Mouse (Mus musculus) G1E (cell line): ENCODE data around the gene Tnfsf10.

ENCODE experiments used
- CTCF ChIP-seq: IDR thresholded peaks from 2 replicates; pipeline ENCODE4 v1.5.1; 2012; ENCODE audit warnings: low read depth, low read length, inconsistent platforms, mixed read lengths
- GATA2 ChIP-seq: IDR thresholded peaks from 2 replicates; pipeline ENCODE4 v1.6.1; 2012; ENCODE audit warnings: low read depth, low read length, inconsistent platforms, borderline replicate concordance
- POLR2AphosphoS5 ChIP-seq: IDR thresholded peaks from 2 replicates; pipeline ENCODE4 v1.6.1; 2012; ENCODE audit warnings: low read depth, low read length, inconsistent platforms; ENCODE audit not compliant: insufficient replicate concordance
- TAL1 ChIP-seq: conservative IDR thresholded peaks from 2 replicates; pipeline ENCODE4 v1.6.1; 2012; ENCODE audit warnings: low read depth, low read length, inconsistent platforms, mixed read lengths

DNA sequence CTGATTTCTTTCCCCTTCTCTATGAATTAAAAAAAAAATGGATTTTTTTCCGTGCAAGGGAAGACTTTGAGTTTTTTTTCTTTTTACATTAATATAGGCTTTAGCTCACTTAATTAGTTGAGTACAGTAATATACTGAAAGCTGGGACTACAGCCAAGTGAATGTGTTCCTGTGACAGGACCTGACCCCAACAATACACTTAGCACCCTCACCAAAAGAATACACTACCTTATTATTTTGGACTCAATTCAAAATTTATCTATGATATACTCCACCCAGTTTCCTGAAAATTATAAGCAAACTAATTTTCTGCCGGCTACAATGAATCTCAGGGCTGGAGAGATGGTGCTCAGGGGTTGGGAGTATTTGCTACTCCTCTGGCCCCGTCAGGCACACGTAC, 47.7 kb upstream of the Tnfsf10 start:
- TF ChIP-seq CTCF (no peak), GATA2 (no peak), TAL1 (no peak), POLR2AphosphoS5 (no peak)
